Mouse (Mus musculus) midbrain, postnatal 0 days (tissue): ENCODE data around the gene Sult6b1. TPM values are rescaled to one million over a fixed set of nuclear protein-coding genes. Genes with fewer than 3 reads are reported as not detected.

Experiments used
- ATAC-seq: fragments of 200-750 bp; cut with Nextera tagmentation; 2 replicates; pipeline ENCODE4 v1.8.0; 2017; ENCODE audit warnings: moderate number of reproducible peaks, mild to moderate bottlenecking, moderate TSS enrichment, moderate library complexity; ENCODE audit not compliant: low FRiP score
- DNase-seq: peaks from one replicate; pipeline ENCODE4 v3.0.0-alpha.2; 2015; ENCODE audit warnings: low spot score
- H3K27ac ChIP-seq: fragments of 300-500 bp; sonication (generic); 2 replicates; pipeline ENCODE4 v1.5.1; 2014; ENCODE audit warnings: low read depth, mild to moderate bottlenecking, low read length, mixed read lengths
- H3K27me3 ChIP-seq: fragments of 300-500 bp; sonication (generic); 2 replicates; pipeline ENCODE4 v1.6.1; 2014; ENCODE audit warnings: low read length, control low read depth, mixed read lengths; ENCODE audit not compliant: insufficient read depth
- H3K36me3 ChIP-seq: fragments of 300-500 bp; sonication (generic); 2 replicates; pipeline ENCODE4 v1.6.1; 2014; ENCODE audit warnings: low read length, control low read depth, mixed read lengths; ENCODE audit not compliant: insufficient read depth
- H3K4me1 ChIP-seq: fragments of 300-500 bp; sonication (generic); 2 replicates; pipeline ENCODE4 v1.6.1; 2014; ENCODE audit warnings: mild to moderate bottlenecking, control low read depth, antibody characterized with exemption, low read length, mixed read lengths; ENCODE audit not compliant: insufficient read depth
- H3K4me2 ChIP-seq: fragments of 300-500 bp; sonication (generic); 2 replicates; pipeline ENCODE4 v1.6.1; 2014; ENCODE audit warnings: low read depth, mild to moderate bottlenecking, low read length, mixed read lengths; ENCODE audit not compliant: poor library complexity, severe bottlenecking
- H3K4me3 ChIP-seq: fragments of 300-500 bp; sonication (generic); 2 replicates; pipeline ENCODE4 v1.5.1; 2014; ENCODE audit warnings: low read depth, mild to moderate bottlenecking, low read length, moderate library complexity
- H3K9ac ChIP-seq: fragments of 300-500 bp; sonication (generic); replicated peaks from 2 replicates; pipeline ENCODE4 v1.6.1; 2014; ENCODE audit warnings: mild to moderate bottlenecking, low read length, moderate library complexity, mixed read lengths; ENCODE audit not compliant: poor library complexity, severe bottlenecking
- H3K9me3 ChIP-seq: fragments of 300-500 bp; sonication (generic); 2 replicates; pipeline ENCODE4 v1.6.1; 2016; ENCODE audit warnings: low read length, control low read depth
- CTCF ChIP-seq: IDR thresholded peaks from 2 replicates; pipeline ENCODE4 v1.5.1; 2016; ENCODE audit warnings: antibody characterized with exemption, mild to moderate bottlenecking
- WGBS: fragments of 180-500 bp; shearing (Covaris S2); extraction: QIAGEN DNeasy Blood & Tissue Kit; methylation state at CpG from one replicate; pipeline ENCODE4 v1.1.7; 2014; 5-methylcytosine and 5-hydroxymethylcytosine counted together
- polyA plus RNA-seq: library from polyadenylated mRNA; unstranded; fragments of >200 nt; fragmentation: Nextera tagmentation; extraction: Ambion mirVana; gene quantifications from 2 replicates; pipeline ENCODE4 v1.2.1, GENCODE M21; 2015
- total RNA-seq: library from RNA; depleted of rRNA; stranded (reverse); fragments of >200 nt; gene quantifications from 2 replicates; pipeline ENCODE4 v1.2.3, GENCODE M21; 2014

Gene Sult6b1
- total and polyA plus RNA-seq, 2 experiments from 2014 or later: not detected

DNA sequence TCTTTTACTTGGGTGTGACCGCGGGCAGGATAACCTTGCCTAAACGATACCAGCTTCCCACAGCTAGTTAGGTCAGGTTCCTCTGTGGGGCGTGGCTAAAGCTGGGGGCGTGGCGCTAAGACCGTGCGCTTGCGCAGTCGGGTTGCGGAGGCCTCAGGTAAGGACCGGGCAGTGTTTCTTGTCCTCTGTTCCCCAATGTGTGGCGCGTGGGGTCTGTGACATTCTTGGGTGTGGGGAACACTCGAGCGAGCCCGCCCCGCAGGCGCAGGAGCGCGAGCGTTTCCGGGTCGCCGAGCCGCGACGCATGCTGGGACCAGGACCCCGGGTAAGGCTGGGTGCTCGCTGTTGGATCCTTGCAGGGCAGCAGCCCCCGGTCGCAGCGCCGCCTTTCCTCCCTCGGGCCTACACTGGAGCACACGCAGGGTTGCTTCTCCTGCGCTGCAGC lies 9.6 kb upstream of the Sult6b1 start, which contains the start of gene Cebpzos:
TSS of gene Cebpzos (plus strand) at position 132 of the 445 bp plus-strand sequence.
- Histone ChIP-seq H3K4me1 (0 out of 2 replicates have a peak, but pooled peaks cover 6% of the 10 kb centered on the region), H3K9me3 (no peaks in the 10 kb centered on the region), H3K27ac (peak within 1 kb of the TSS; percentile 72), H3K36me3 (peaks cover 13% of the 10 kb centered on the region), H3K9ac (peak within 1 kb of the TSS; percentile 80), H3K27me3 (no peaks in the 10 kb centered on the region), H3K4me3 (peak within 1 kb of the TSS; percentile 71), H3K4me2 (peak within 1 kb of the TSS; percentile 78)
- no peak for TF ChIP-seq CTCF
- peak; percentile 93 for DNase-seq
- 1% methylated on average over 37 of the region's 37 CpGs for WGBS
- peak; percentile 95 for ATAC-seq

DNA sequence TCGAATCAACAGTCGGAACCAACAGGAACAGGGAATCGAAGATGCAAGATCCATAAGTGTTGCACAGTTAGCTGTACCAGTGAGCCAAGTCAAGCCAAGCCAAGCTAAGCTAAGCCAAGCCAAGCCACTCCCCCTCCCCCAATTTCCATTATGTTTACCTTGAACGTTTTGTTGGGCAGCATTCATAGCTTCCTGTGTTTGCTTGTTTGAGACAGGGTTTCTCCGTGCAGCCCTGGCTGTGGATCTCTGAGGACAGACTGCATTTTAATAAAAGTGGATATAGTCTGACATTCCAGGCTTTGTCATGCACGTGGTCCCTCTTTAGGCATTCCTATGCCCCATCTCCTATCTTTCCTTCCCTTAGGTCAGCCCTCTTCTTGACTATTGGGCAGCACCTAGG lies 9.0 kb upstream of the Sult6b1 start:
- no peak for TF ChIP-seq CTCF
- Histone ChIP-seq H3K9me3 (no peaks in the 10 kb centered on the region), H3K4me2 (peak overlapping the region; percentile 78), H3K27me3 (no peaks in the 10 kb centered on the region), H3K4me3 (peak overlapping the region; percentile 71), H3K36me3 (peaks cover 8% of the 10 kb centered on the region), H3K27ac (peak overlapping the region; percentile 72), H3K9ac (peak overlapping the region; percentile 80), H3K4me1 (0 out of 2 replicates have a peak, but pooled peaks cover 6% of the 10 kb centered on the region)
- 53% methylated on average over 6 of the region's 6 CpGs for WGBS
- ATAC-seq (peak; percentile 14; the same call in 1 of the 2 replicates), DNase-seq (peak; percentile 28)

GRCm38 (mm10) chr17:78913921-78914320 lies 7.1 kb upstream of the Sult6b1 start:
- Histone ChIP-seq H3K27ac (no peak overlapping the region), H3K4me1 (0 out of 2 replicates have a peak, but pooled peaks cover 6% of the 10 kb centered on the region), H3K4me3 (no peak overlapping the region), H3K9me3 (no peaks in the 10 kb centered on the region), H3K27me3 (no peaks in the 10 kb centered on the region), H3K4me2 (no peak overlapping the region), H3K36me3 (peaks cover 3% of the 10 kb centered on the region; the same call in 1 of the 2 replicates), H3K9ac (no peak overlapping the region)
- 79% methylated on average over 3 of the region's 3 CpGs for WGBS
- ATAC-seq (no peak), DNase-seq (no peak)
- TF ChIP-seq CTCF: no peak

DNA sequence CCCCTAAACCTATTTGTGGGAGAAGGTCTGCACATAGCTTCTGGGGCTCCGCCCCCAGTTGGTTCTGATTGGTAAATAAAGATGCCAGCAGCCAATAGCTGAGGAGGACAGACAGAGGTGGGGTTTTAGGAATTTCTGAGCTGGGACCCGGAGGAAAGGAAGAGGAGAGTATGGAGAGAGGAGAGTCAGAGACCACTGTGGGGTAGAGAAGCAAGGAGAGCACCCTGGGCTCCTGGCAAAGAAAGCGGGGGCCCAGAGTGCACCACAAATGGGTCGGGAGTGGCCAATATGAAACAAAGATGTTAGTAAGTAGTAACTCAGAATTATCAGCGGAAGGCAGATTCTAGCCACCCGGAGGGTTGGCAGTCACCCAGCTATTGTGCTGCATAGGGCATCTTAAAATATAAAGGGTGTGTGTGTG lies 6.1 kb upstream of the Sult6b1 start:
- H3K4me3 ChIP-seq: peak overlapping the region; percentile 34
- ATAC-seq: peak; percentile 55
- DNase-seq: peak; percentile 72
- H3K9ac ChIP-seq: peak overlapping the region; percentile 44; the same call in 1 of the 2 replicates
- H3K36me3 ChIP-seq: no peaks in the 10 kb centered on the region
- no peaks in the 10 kb centered on the region for H3K27me3 ChIP-seq
- H3K4me1 ChIP-seq: 0 out of 2 replicates have a peak, but pooled peaks cover 6% of the 10 kb centered on the region
- no peaks in the 10 kb centered on the region for H3K9me3 ChIP-seq
- no peak for TF ChIP-seq CTCF
- 34% methylated on average over 6 of the region's 6 CpGs for WGBS
- peak overlapping the region; percentile 42 for H3K4me2 ChIP-seq
- no peak overlapping the region for H3K27ac ChIP-seq

DNA sequence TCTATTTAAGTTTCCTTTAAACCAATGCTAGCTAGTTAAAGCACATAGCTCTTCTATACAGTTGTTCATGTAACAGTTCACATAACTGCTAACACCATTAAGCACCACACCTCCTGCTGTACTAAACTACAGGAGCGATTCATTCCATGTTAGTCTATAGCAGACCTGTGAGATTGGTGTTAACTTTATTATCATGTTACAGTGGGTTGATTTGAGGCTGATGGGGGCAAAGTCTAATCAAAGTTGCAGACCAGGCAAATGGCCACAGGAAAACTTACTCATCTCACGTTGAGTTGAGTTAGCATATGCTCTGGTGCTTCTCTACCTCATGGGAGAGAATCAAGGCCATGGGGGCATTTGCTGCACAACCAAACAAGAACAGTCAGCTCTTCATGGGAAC lies 2.6 kb upstream of the Sult6b1 start:
- Histone ChIP-seq H3K27me3 (no peaks in the 10 kb centered on the region), H3K4me1 (no peaks in the 10 kb centered on the region), H3K4me3 (no peak overlapping the region), H3K9ac (no peak overlapping the region), H3K9me3 (no peaks in the 10 kb centered on the region), H3K27ac (no peak overlapping the region), H3K36me3 (no peaks in the 10 kb centered on the region), H3K4me2 (no peak overlapping the region)
- ATAC-seq (no peak), DNase-seq (no peak)
- TF ChIP-seq CTCF: no peak
- 77% methylated on average over 2 of the region's 2 CpGs for WGBS

- no peak for TF ChIP-seq CTCF
- ATAC-seq (no peak), DNase-seq (no peak)
- no peaks in the 10 kb centered on the region for H3K36me3 ChIP-seq
- no peak overlapping the region for H3K9ac ChIP-seq
- H3K4me1 ChIP-seq: no peaks in the 10 kb centered on the region
- H3K4me2 ChIP-seq: no peak overlapping the region
- no peak overlapping the region for H3K4me3 ChIP-seq
- H3K9me3 ChIP-seq: no peaks in the 10 kb centered on the region
- H3K27me3 ChIP-seq: no peaks in the 10 kb centered on the region
- no peak overlapping the region for H3K27ac ChIP-seq
- WGBS: 85% methylated on average over 2 of the region's 2 CpGs
These were observed 3.6 kb downstream of the Sult6b1 start for GRCm38 (mm10) chr17:78903158-78903557.
